Mouse (Mus musculus) midbrain, embryonic 16.5 days (tissue): ENCODE data around the gene Ddx10. TPM values are rescaled to one million over a fixed set of nuclear protein-coding genes. Genes with fewer than 3 reads are reported as not detected.

Experiments used
- ATAC-seq: fragments of 200-750 bp; cut with Nextera tagmentation; 2 replicates; pipeline ENCODE4 v1.8.0; 2017; ENCODE audit warnings: moderate TSS enrichment
- H3K27ac ChIP-seq: fragments of 300-500 bp; sonication (generic); 2 replicates; pipeline ENCODE4 v1.5.1; 2014; ENCODE audit warnings: mild to moderate bottlenecking, low read length, mixed read lengths
- H3K27me3 ChIP-seq: fragments of 300-500 bp; sonication (generic); 2 replicates; pipeline ENCODE4 v1.6.1; 2014; ENCODE audit warnings: low read depth, low read length, mixed read lengths; ENCODE audit not compliant: control insufficient read depth, insufficient read depth
- H3K36me3 ChIP-seq: fragments of 300-500 bp; sonication (generic); 2 replicates; pipeline ENCODE4 v1.6.1; 2014; ENCODE audit warnings: mild to moderate bottlenecking, low read length, moderate library complexity, mixed read lengths; ENCODE audit not compliant: control insufficient read depth, insufficient read depth
- H3K4me1 ChIP-seq: fragments of 300-500 bp; sonication (generic); 2 replicates; pipeline ENCODE4 v1.6.1; 2014; ENCODE audit warnings: mild to moderate bottlenecking, low read length, mixed read lengths; ENCODE audit not compliant: control insufficient read depth, insufficient read depth
- H3K4me2 ChIP-seq: fragments of 300-500 bp; sonication (generic); 2 replicates; pipeline ENCODE4 v1.6.1; 2014; ENCODE audit warnings: mild to moderate bottlenecking, low read length, mixed read lengths
- H3K4me3 ChIP-seq: fragments of 300-500 bp; sonication (generic); 2 replicates; pipeline ENCODE4 v1.5.1; 2014; ENCODE audit warnings: low read depth, mild to moderate bottlenecking, low read length, moderate library complexity, mixed read lengths
- H3K9ac ChIP-seq: fragments of 300-500 bp; sonication (generic); 2 replicates; pipeline ENCODE4 v1.6.1; 2014; ENCODE audit warnings: low read depth, low read length, mixed read lengths
- H3K9me3 ChIP-seq: fragments of 300-500 bp; sonication (generic); replicated peaks from 2 replicates; pipeline ENCODE4 v1.6.1; 2014; ENCODE audit warnings: mild to moderate bottlenecking, low read length, mixed read lengths; ENCODE audit not compliant: control insufficient read depth, poor library complexity, severe bottlenecking
- WGBS: fragments of 180-500 bp; shearing (Covaris S2); extraction: QIAGEN DNeasy Blood & Tissue Kit; methylation state at CpG from one replicate; pipeline ENCODE4 v1.1.7; 2014; 5-methylcytosine and 5-hydroxymethylcytosine counted together
- polyA plus RNA-seq: library from polyadenylated mRNA; unstranded; fragments of >200 nt; fragmentation: Nextera tagmentation; extraction: Ambion mirVana; gene quantifications from 2 replicates; pipeline ENCODE4 v1.2.1, GENCODE M21; 2015

Gene Ddx10
- polyA plus RNA-seq, 1 experiment from 2014 or later = 24.8 TPM

- 81% methylated on average over 9 of the region's 9 CpGs for WGBS
- ATAC-seq = no peak
- H3K27me3 ChIP-seq = no peaks in the 10 kb centered on the region
- H3K9ac ChIP-seq = no peak overlapping the region
- H3K27ac ChIP-seq = no peak overlapping the region
- H3K9me3 ChIP-seq = no peaks in the 10 kb centered on the region
- H3K4me1 ChIP-seq = no peaks in the 10 kb centered on the region
- H3K4me3 ChIP-seq = no peak overlapping the region
- H3K36me3 ChIP-seq = no peaks in the 10 kb centered on the region
- H3K4me2 ChIP-seq = no peak overlapping the region
These were observed 175.8 kb downstream of the Ddx10 start for GRCm38 (mm10) chr9:53072088-53072487.

GRCm38 (mm10) chr9:53070875-53071524, 176.9 kb downstream of the Ddx10 start:
- no peak overlapping the region for H3K27ac ChIP-seq
- 63% methylated on average over 12 of the region's 12 CpGs for WGBS
- H3K4me2 ChIP-seq = no peak overlapping the region
- H3K27me3 ChIP-seq = no peaks in the 10 kb centered on the region
- H3K4me1 ChIP-seq = no peaks in the 10 kb centered on the region
- no peaks in the 10 kb centered on the region for H3K9me3 ChIP-seq
- no peaks in the 10 kb centered on the region for H3K36me3 ChIP-seq
- H3K9ac ChIP-seq = no peak overlapping the region
- ATAC-seq = no peak
- no peak overlapping the region for H3K4me3 ChIP-seq

- Histone ChIP-seq H3K4me1 (no peaks in the 10 kb centered on the region), H3K9me3 (no peaks in the 10 kb centered on the region), H3K36me3 (no peaks in the 10 kb centered on the region), H3K27me3 (no peaks in the 10 kb centered on the region), H3K9ac (no peak overlapping the region), H3K4me2 (no peak overlapping the region), H3K27ac (no peak overlapping the region), H3K4me3 (no peak overlapping the region)
- 87% methylated on average over 5 of the region's 5 CpGs for WGBS
- ATAC-seq = no peak
These were observed 179.7 kb downstream of the Ddx10 start for GRCm38 (mm10) chr9:53068166-53068565.

GRCm38 (mm10) chr9:53066428-53066827, 181.4 kb downstream of the Ddx10 start:
- no peak overlapping the region for H3K9ac ChIP-seq
- 57% methylated on average over 4 of the region's 4 CpGs for WGBS
- H3K36me3 ChIP-seq = no peaks in the 10 kb centered on the region
- H3K9me3 ChIP-seq = no peaks in the 10 kb centered on the region
- no peaks in the 10 kb centered on the region for H3K27me3 ChIP-seq
- no peak overlapping the region for H3K4me2 ChIP-seq
- no peaks in the 10 kb centered on the region for H3K4me1 ChIP-seq
- no peak overlapping the region for H3K4me3 ChIP-seq
- H3K27ac ChIP-seq = no peak overlapping the region
- no peak for ATAC-seq

GRCm38 (mm10) chr9:53065028-53065427, 182.8 kb downstream of the Ddx10 start:
- no peak overlapping the region for H3K4me2 ChIP-seq
- no peak overlapping the region for H3K4me3 ChIP-seq
- H3K4me1 ChIP-seq = no peaks in the 10 kb centered on the region
- no peak overlapping the region for H3K9ac ChIP-seq
- WGBS = 73% methylated on average over 2 of the region's 2 CpGs
- no peaks in the 10 kb centered on the region for H3K9me3 ChIP-seq
- no peak overlapping the region for H3K27ac ChIP-seq
- no peak for ATAC-seq
- no peaks in the 10 kb centered on the region for H3K36me3 ChIP-seq
- H3K27me3 ChIP-seq = no peaks in the 10 kb centered on the region

- no peaks in the 10 kb centered on the region for H3K27me3 ChIP-seq
- H3K9me3 ChIP-seq = no peaks in the 10 kb centered on the region
- H3K9ac ChIP-seq = no peak overlapping the region
- H3K4me3 ChIP-seq = no peak overlapping the region
- H3K4me2 ChIP-seq = no peak overlapping the region
- WGBS = 85% methylated on average over 6 of the region's 6 CpGs
- H3K4me1 ChIP-seq = no peaks in the 10 kb centered on the region
- H3K27ac ChIP-seq = no peak overlapping the region
- H3K36me3 ChIP-seq = no peaks in the 10 kb centered on the region
- ATAC-seq = no peak
These were observed 183.3 kb downstream of the Ddx10 start for GRCm38 (mm10) chr9:53064531-53064930.

- Histone ChIP-seq H3K4me1 (no peaks in the 10 kb centered on the region), H3K4me3 (no peak overlapping the region), H3K9ac (no peak overlapping the region), H3K27ac (no peak overlapping the region), H3K9me3 (no peaks in the 10 kb centered on the region; the same call in 1 of the 2 replicates), H3K36me3 (no peaks in the 10 kb centered on the region), H3K4me2 (no peak overlapping the region), H3K27me3 (no peaks in the 10 kb centered on the region)
- WGBS = 66% methylated on average over 3 of the region's 3 CpGs
- no peak for ATAC-seq
These were observed 192.5 kb downstream of the Ddx10 start for GRCm38 (mm10) chr9:53055306-53055705.

Other genes with a start within 250 kb of the Ddx10 start
- 0.27 and 0.39 TPM in 2 replicates for gene Exph5, start 53.6 kb upstream of the Ddx10 start, polyA plus RNA-seq
- gene Kdelc2, start 136.0 kb upstream of the Ddx10 start, polyA plus RNA-seq = 5.2 and 5.9 TPM in 2 replicates
- gene 4930550C14Rik, start 154.3 kb upstream of the Ddx10 start, polyA plus RNA-seq = 0.27 and 0.28 TPM in 2 replicates